Mouse (Mus musculus): ENCODE data around the gene Strip2. TPM values are rescaled to one million over a fixed set of nuclear protein-coding genes. Genes with fewer than 3 reads are reported as not detected.

The Strip2 gene
- polyA plus RNA-seq (2014; fragmentation: Nextera tagmentation; extraction: Ambion mirVana) = 0.82 and 0.99 TPM in 2 replicates

GRCm38 (mm10) chr6:29916530-29917382 lies at the start of gene Strip2:
Gene Strip2 (plus strand): TSS chr6:29917012.
- Histone ChIP-seq H3K4me3 (ENCODE audit: low read depth, low read length) (peak within 1 kb of the TSS; percentile 61), H3K4me2 (replicated peaks; ENCODE audit: low read depth, low read length) (peak within 1 kb of the TSS; percentile 82), H3K36me3 (ENCODE audit: control insufficient read depth, insufficient read depth, low read length) (no peaks in the 10 kb centered on the region), H3K27me3 (ENCODE audit: control insufficient read depth, insufficient read depth, low read length) (no peaks in the 10 kb centered on the region; the same call in 1 of the 2 replicates), H3K9me3 (ENCODE audit: control insufficient read depth, low read length) (no peaks in the 10 kb centered on the region), H3K9ac (ENCODE audit: low read depth, low read length) (peak within 1 kb of the TSS; percentile 35), H3K4me1 (replicated peaks; ENCODE audit: control insufficient read depth, insufficient read depth, low read length) (no peaks in the 10 kb centered on the region), H3K27ac (ENCODE audit: low read depth, low read length) (no peak within 1 kb of the TSS)
- peak; percentile 97 for DNase-seq (ENCODE audit: low spot score)
- under 1% methylated on average over 56 of the region's 67 CpGs for WGBS
- ATAC-seq (ENCODE audit: low FRiP score) = peak; percentile 99

DNA sequence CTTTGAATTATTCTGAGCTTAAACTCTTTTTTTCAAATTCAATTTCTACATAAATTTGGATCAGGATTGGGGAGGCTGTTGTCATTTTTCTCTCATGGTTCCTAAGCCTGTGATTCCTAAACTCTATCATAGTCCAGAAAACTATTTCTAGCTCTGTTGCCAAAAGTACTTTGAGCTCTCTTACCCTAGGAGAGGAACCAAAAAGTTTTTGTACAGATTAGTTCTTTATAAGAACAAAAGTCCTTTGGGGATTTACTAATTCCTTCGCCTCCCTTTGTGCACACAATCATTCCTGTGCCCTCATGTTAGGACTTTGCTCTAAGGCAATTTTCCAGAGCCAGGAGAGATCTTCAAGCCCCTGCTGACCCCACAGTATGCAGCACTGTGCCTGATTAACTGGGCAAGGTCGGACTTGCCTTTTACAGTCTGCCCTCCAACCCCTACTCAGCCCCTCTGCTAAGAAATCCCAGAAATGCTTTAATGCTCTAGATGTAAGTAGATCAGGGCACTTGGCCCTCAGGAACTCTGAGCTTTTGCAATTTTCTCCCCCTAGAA lies 48.4 kb upstream of the Strip2 start:
- Histone ChIP-seq H3K4me2 (replicated peaks; ENCODE audit: low read depth, low read length) (no peak overlapping the region), H3K4me1 (replicated peaks; ENCODE audit: control insufficient read depth, insufficient read depth, low read length) (no peaks in the 10 kb centered on the region), H3K4me3 (ENCODE audit: low read depth, low read length) (no peak overlapping the region), H3K27ac (ENCODE audit: low read depth, low read length) (no peak overlapping the region), H3K9me3 (ENCODE audit: control insufficient read depth, low read length) (no peaks in the 10 kb centered on the region), H3K9ac (ENCODE audit: low read depth, low read length) (no peak overlapping the region), H3K27me3 (ENCODE audit: control insufficient read depth, insufficient read depth, low read length) (no peaks in the 10 kb centered on the region), H3K36me3 (ENCODE audit: control insufficient read depth, insufficient read depth, low read length) (no peaks in the 10 kb centered on the region)
- WGBS = 79% methylated on average over 2 of the region's 2 CpGs
- DNase-seq (ENCODE audit: low spot score) = no peak
- no peak for ATAC-seq (ENCODE audit: low FRiP score)

- ATAC-seq (ENCODE audit: low FRiP score) = no peak
- H3K4me2 ChIP-seq (replicated peaks; ENCODE audit: low read depth, low read length) = no peak overlapping the region
- no peak overlapping the region for H3K9ac ChIP-seq (ENCODE audit: low read depth, low read length)
- no peaks in the 10 kb centered on the region for H3K36me3 ChIP-seq (ENCODE audit: control insufficient read depth, insufficient read depth, low read length)
- DNase-seq (ENCODE audit: low spot score) = no peak
- no peaks in the 10 kb centered on the region for H3K9me3 ChIP-seq (ENCODE audit: control insufficient read depth, low read length)
- no peaks in the 10 kb centered on the region for H3K4me1 ChIP-seq (replicated peaks; ENCODE audit: control insufficient read depth, insufficient read depth, low read length)
- H3K27me3 ChIP-seq (ENCODE audit: control insufficient read depth, insufficient read depth, low read length) = no peaks in the 10 kb centered on the region
- H3K27ac ChIP-seq (ENCODE audit: low read depth, low read length) = no peak overlapping the region
- WGBS = 72% methylated on average over 2 of the region's 2 CpGs
- H3K4me3 ChIP-seq (ENCODE audit: low read depth, low read length) = no peak overlapping the region
These were observed 43.2 kb upstream of the Strip2 start for GRCm38 (mm10) chr6:29873654-29874053.

- no peak overlapping the region for H3K27ac ChIP-seq (ENCODE audit: low read depth, low read length)
- H3K36me3 ChIP-seq (ENCODE audit: control insufficient read depth, insufficient read depth, low read length) = no peaks in the 10 kb centered on the region
- H3K9me3 ChIP-seq (ENCODE audit: control insufficient read depth, low read length) = no peaks in the 10 kb centered on the region
- ATAC-seq (ENCODE audit: low FRiP score) (no peak), DNase-seq (ENCODE audit: low spot score) (no peak)
- H3K27me3 ChIP-seq (ENCODE audit: control insufficient read depth, insufficient read depth, low read length) = no peaks in the 10 kb centered on the region
- H3K4me1 ChIP-seq (replicated peaks; ENCODE audit: control insufficient read depth, insufficient read depth, low read length) = no peaks in the 10 kb centered on the region
- no peak overlapping the region for H3K4me2 ChIP-seq (replicated peaks; ENCODE audit: low read depth, low read length)
- H3K4me3 ChIP-seq (ENCODE audit: low read depth, low read length) = no peak overlapping the region
- WGBS = 91% methylated on average over 5 of the region's 5 CpGs
- H3K9ac ChIP-seq (ENCODE audit: low read depth, low read length) = no peak overlapping the region
These were observed 41.2 kb upstream of the Strip2 start for GRCm38 (mm10) chr6:29875576-29875975.

- Histone ChIP-seq H3K9ac (ENCODE audit: low read depth, low read length) (no peak overlapping the region), H3K4me3 (ENCODE audit: low read depth, low read length) (no peak overlapping the region), H3K36me3 (ENCODE audit: control insufficient read depth, insufficient read depth, low read length) (no peaks in the 10 kb centered on the region), H3K27ac (ENCODE audit: low read depth, low read length) (no peak overlapping the region), H3K27me3 (ENCODE audit: control insufficient read depth, insufficient read depth, low read length) (no peaks in the 10 kb centered on the region), H3K9me3 (ENCODE audit: control insufficient read depth, low read length) (no peaks in the 10 kb centered on the region), H3K4me1 (replicated peaks; ENCODE audit: control insufficient read depth, insufficient read depth, low read length) (no peaks in the 10 kb centered on the region), H3K4me2 (replicated peaks; ENCODE audit: low read depth, low read length) (no peak overlapping the region)
- DNase-seq (ENCODE audit: low spot score) (no peak), ATAC-seq (ENCODE audit: low FRiP score) (no peak)
- WGBS = 90% methylated on average over 4 of the region's 4 CpGs
These were observed 40.0 kb upstream of the Strip2 start for GRCm38 (mm10) chr6:29876782-29877181.

GRCm38 (mm10) chr6:29879579-29879978 lies 37.2 kb upstream of the Strip2 start:
- Histone ChIP-seq H3K9me3 (ENCODE audit: control insufficient read depth, low read length) (no peaks in the 10 kb centered on the region), H3K4me3 (ENCODE audit: low read depth, low read length) (no peak overlapping the region), H3K27me3 (ENCODE audit: control insufficient read depth, insufficient read depth, low read length) (no peaks in the 10 kb centered on the region), H3K36me3 (ENCODE audit: control insufficient read depth, insufficient read depth, low read length) (no peaks in the 10 kb centered on the region), H3K4me2 (replicated peaks; ENCODE audit: low read depth, low read length) (no peak overlapping the region), H3K27ac (ENCODE audit: low read depth, low read length) (no peak overlapping the region), H3K9ac (ENCODE audit: low read depth, low read length) (no peak overlapping the region), H3K4me1 (replicated peaks; ENCODE audit: control insufficient read depth, insufficient read depth, low read length) (no peaks in the 10 kb centered on the region)
- DNase-seq (ENCODE audit: low spot score) (no peak), ATAC-seq (ENCODE audit: low FRiP score) (no peak)

- WGBS = 91% methylated on average over 3 of the region's 3 CpGs
- DNase-seq (ENCODE audit: low spot score) (no peak), ATAC-seq (ENCODE audit: low FRiP score) (no peak)
- H3K9ac ChIP-seq (ENCODE audit: low read depth, low read length) = no peak overlapping the region
- H3K9me3 ChIP-seq (ENCODE audit: control insufficient read depth, low read length) = no peaks in the 10 kb centered on the region
- no peak overlapping the region for H3K4me3 ChIP-seq (ENCODE audit: low read depth, low read length)
- no peaks in the 10 kb centered on the region for H3K4me1 ChIP-seq (replicated peaks; ENCODE audit: control insufficient read depth, insufficient read depth, low read length)
- no peak overlapping the region for H3K4me2 ChIP-seq (replicated peaks; ENCODE audit: low read depth, low read length)
- no peaks in the 10 kb centered on the region for H3K36me3 ChIP-seq (ENCODE audit: control insufficient read depth, insufficient read depth, low read length)
- no peaks in the 10 kb centered on the region for H3K27me3 ChIP-seq (ENCODE audit: control insufficient read depth, insufficient read depth, low read length)
- no peak overlapping the region for H3K27ac ChIP-seq (ENCODE audit: low read depth, low read length)
These were observed 36.0 kb upstream of the Strip2 start for GRCm38 (mm10) chr6:29880796-29881195.

DNA sequence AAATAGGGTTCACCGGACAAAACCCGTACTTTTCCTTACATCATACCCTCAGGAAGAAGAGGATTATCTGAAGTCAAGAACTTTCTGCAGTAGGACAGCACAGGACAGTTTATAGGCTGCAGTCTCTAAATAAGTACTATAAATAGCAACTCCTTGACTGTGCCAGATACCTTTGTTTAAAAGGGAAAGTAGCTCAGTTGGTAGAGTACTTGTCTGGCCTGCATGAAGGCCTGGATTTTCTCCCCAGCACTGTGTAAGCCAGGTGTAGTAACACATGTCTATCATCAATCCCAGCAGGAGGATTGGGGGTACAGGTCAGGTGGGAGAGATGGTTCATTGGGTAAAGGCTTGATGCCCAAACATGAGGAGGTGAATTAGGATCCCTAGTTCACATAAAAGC lies 34.9 kb upstream of the Strip2 start:
- 0 out of 2 replicates have a peak, but pooled peaks cover 2% of the 10 kb centered on the region for H3K36me3 ChIP-seq (ENCODE audit: control insufficient read depth, insufficient read depth, low read length)
- DNase-seq (ENCODE audit: low spot score) = no peak
- no peaks in the 10 kb centered on the region for H3K9me3 ChIP-seq (ENCODE audit: control insufficient read depth, low read length)
- H3K27ac ChIP-seq (ENCODE audit: low read depth, low read length) = no peak overlapping the region
- 83% methylated on average over 2 of the region's 2 CpGs for WGBS
- no peak overlapping the region for H3K4me3 ChIP-seq (ENCODE audit: low read depth, low read length)
- ATAC-seq (ENCODE audit: low FRiP score) = no peak
- H3K9ac ChIP-seq (ENCODE audit: low read depth, low read length) = no peak overlapping the region
- no peaks in the 10 kb centered on the region for H3K4me1 ChIP-seq (replicated peaks; ENCODE audit: control insufficient read depth, insufficient read depth, low read length)
- no peaks in the 10 kb centered on the region for H3K27me3 ChIP-seq (ENCODE audit: control insufficient read depth, insufficient read depth, low read length)
- no peak overlapping the region for H3K4me2 ChIP-seq (replicated peaks; ENCODE audit: low read depth, low read length)

GRCm38 (mm10) chr6:29882870-29883269 lies 33.9 kb upstream of the Strip2 start:
- Histone ChIP-seq H3K9me3 (ENCODE audit: control insufficient read depth, low read length) (no peaks in the 10 kb centered on the region), H3K9ac (ENCODE audit: low read depth, low read length) (no peak overlapping the region), H3K4me2 (replicated peaks; ENCODE audit: low read depth, low read length) (no peak overlapping the region), H3K4me3 (ENCODE audit: low read depth, low read length) (no peak overlapping the region), H3K27me3 (ENCODE audit: control insufficient read depth, insufficient read depth, low read length) (no peaks in the 10 kb centered on the region), H3K36me3 (ENCODE audit: control insufficient read depth, insufficient read depth, low read length) (0 out of 2 replicates have a peak, but pooled peaks cover 2% of the 10 kb centered on the region), H3K4me1 (replicated peaks; ENCODE audit: control insufficient read depth, insufficient read depth, low read length) (no peaks in the 10 kb centered on the region), H3K27ac (ENCODE audit: low read depth, low read length) (no peak overlapping the region)
- 79% methylated on average over 6 of the region's 6 CpGs for WGBS
- ATAC-seq (ENCODE audit: low FRiP score) (no peak), DNase-seq (ENCODE audit: low spot score) (no peak)

All from hindbrain, embryonic 11.5 days (tissue).